Mouse (Mus musculus) large intestine, adult 2 months (tissue): ENCODE results near the gene Crybg2. TPM values are rescaled to one million over a fixed set of nuclear protein-coding genes. Genes with fewer than 3 reads are reported as not detected.

Experiments used
- DNase-seq: peaks from one replicate; pipeline ENCODE4 v3.0.0-alpha.2; 2012; ENCODE audit warnings: low read depth, low spot score
- WGBS: fragments of 180-500 bp; shearing (Covaris S2); methylation state at CpG from one replicate; pipeline ENCODE4 v1.1.7; 2018; 5-methylcytosine and 5-hydroxymethylcytosine counted together
- polyA plus RNA-seq: library from polyadenylated mRNA; depleted of rRNA; stranded (reverse); fragments of >200 nt; gene quantifications from 2 replicates; pipeline ENCODE4 v1.2.3, GENCODE M21; 2012; rRNA removed

The Crybg2 gene
- polyA plus RNA-seq, 1 experiment: 33.6 TPM

GRCm38 (mm10) chr4:134129482-134129881, 68.9 kb downstream of the Crybg2 start:
- WGBS: 14% methylated on average over 6 of the region's 6 CpGs
- DNase-seq: no peak

GRCm38 (mm10) chr4:134132117-134132516, 71.5 kb downstream of the Crybg2 start:
- WGBS: 58% methylated on average over 3 of the region's 3 CpGs
- DNase-seq: no peak

GRCm38 (mm10) chr4:134132519-134133095, 72.0 kb downstream of the Crybg2 start:
- 69% methylated on average over 8 of the region's 8 CpGs for WGBS
- DNase-seq: no peak

GRCm38 (mm10) chr4:134136280-134136926, 75.8 kb downstream of the Crybg2 start:
- WGBS: 65% methylated on average over 3 of the region's 3 CpGs
- DNase-seq: no peak

GRCm38 (mm10) chr4:134138857-134139256, 78.2 kb downstream of the Crybg2 start:
- DNase-seq: no peak
- 91% methylated on average over 2 of the region's 2 CpGs for WGBS

Other genes starting within 250 kb of the Crybg2 start
- gene Rps6ka1, start 173.0 kb upstream of the Crybg2 start, polyA plus RNA-seq: 149 and 190 TPM in 2 replicates
- 33.0 and 46.0 TPM in 2 replicates for gene Hmgn2, start 92.2 kb upstream of the Crybg2 start, polyA plus RNA-seq
- gene Dhdds, start 59.9 kb upstream of the Crybg2 start, polyA plus RNA-seq: 30.1 and 30.5 TPM in 2 replicates
- gene Lin28a, start 42.0 kb upstream of the Crybg2 start, polyA plus RNA-seq: not detected in 2 replicates
- 0.24 and 0.45 TPM in 2 replicates for gene Zfp683, start 7.0 kb upstream of the Crybg2 start, polyA plus RNA-seq
- gene Cd52, start 34.3 kb downstream of the Crybg2 start, polyA plus RNA-seq: 97.7 and 132 TPM in 2 replicates
- 4.7 and 5.0 TPM in 2 replicates for gene Ubxn11, start 41.8 kb downstream of the Crybg2 start, polyA plus RNA-seq
- gene Sh3bgrl3, start 68.0 kb downstream of the Crybg2 start, polyA plus RNA-seq: 651 and 734 TPM in 2 replicates
- gene Cep85, start 126.3 kb downstream of the Crybg2 start, polyA plus RNA-seq: 12.7 and 22.2 TPM in 2 replicates
- gene Gm7534, start 142.2 kb downstream of the Crybg2 start, polyA plus RNA-seq: not detected in 2 replicates
- gene Catsper4, start 166.6 kb downstream of the Crybg2 start, polyA plus RNA-seq: 1.4 and 1.5 TPM in 2 replicates
- 30.7 and 41.9 TPM in 2 replicates for gene Cnksr1, start 177.6 kb downstream of the Crybg2 start, polyA plus RNA-seq
- not detected in 2 replicates for gene E130218I03Rik, start 182.8 kb downstream of the Crybg2 start, polyA plus RNA-seq
- 7.6 and 9.1 TPM in 2 replicates for gene Zfp593, start 184.8 kb downstream of the Crybg2 start, polyA plus RNA-seq
- gene Gm30191, start 186.1 kb downstream of the Crybg2 start, polyA plus RNA-seq: not detected in 2 replicates
- 5.5 and 6.4 TPM in 2 replicates for gene Grrp1, start 193.3 kb downstream of the Crybg2 start, polyA plus RNA-seq
- 4.7 and 7.2 TPM in 2 replicates for gene Pdik1l, start 227.1 kb downstream of the Crybg2 start, polyA plus RNA-seq